Mouse (Mus musculus) neural tube, embryonic 15.5 days (tissue): Measurements from ENCODE around the gene Smyd4. TPM values are rescaled to one million over a fixed set of nuclear protein-coding genes. Genes with fewer than 3 reads are reported as not detected.

ENCODE experiments used
- microRNA-seq: library from miRNA; unstranded; fragments of <30 nt; microRNA quantifications from one replicate; pipeline ENCODE4, GENCODE M21; 2017
- polyA plus RNA-seq: library from polyadenylated mRNA; unstranded; fragments of >200 nt; fragmentation: Nextera tagmentation; extraction: Ambion mirVana; gene quantifications from 2 replicates; pipeline ENCODE4 v1.2.1, GENCODE M21; 2015

The Smyd4 gene
- polyA plus RNA-seq, 1 experiment from 2014 or later = 18.7 TPM

Small RNA genes lying within 50 kb of the gene (microRNA-seq; reads per million reads assigned to microRNA genes)
- gene Gm47300 = not detected

Other genes with a start within 250 kb of the Smyd4 start
- gene Hic1, start 178.9 kb upstream of the Smyd4 start, polyA plus RNA-seq = 5.3 and 10.7 TPM in 2 replicates
- gene Ovca2, start 169.6 kb upstream of the Smyd4 start, polyA plus RNA-seq = 12.6 and 15.4 TPM in 2 replicates
- 13.8 and 16.2 TPM in 2 replicates for gene Dph1, start 157.2 kb upstream of the Smyd4 start, polyA plus RNA-seq
- gene Rtn4rl1, start 154.7 kb upstream of the Smyd4 start, polyA plus RNA-seq = 12.6 and 13.7 TPM in 2 replicates
- 51.3 and 71.1 TPM in 2 replicates for gene Rpa1, start 109 bp upstream of the Smyd4 start, polyA plus RNA-seq
- 63.4 and 69.1 TPM in 2 replicates for gene Serpinf1, start 74.3 kb downstream of the Smyd4 start, polyA plus RNA-seq
- gene Serpinf2, start 91.2 kb downstream of the Smyd4 start, polyA plus RNA-seq = 0.33 and 1.6 TPM in 2 replicates
- 6.3 and 6.6 TPM in 2 replicates for gene Wdr81, start 106.3 kb downstream of the Smyd4 start, polyA plus RNA-seq
- gene Tlcd2, start 113.3 kb downstream of the Smyd4 start, polyA plus RNA-seq = 2.4 and 8.5 TPM in 2 replicates
- 43.9 and 44.3 TPM in 2 replicates for gene Prpf8, start 138.4 kb downstream of the Smyd4 start, polyA plus RNA-seq
- 2.8 and 3.1 TPM in 2 replicates for gene Rilp, start 161.7 kb downstream of the Smyd4 start, polyA plus RNA-seq
- 3.9 and 4.7 TPM in 2 replicates for gene Scarf1, start 165.1 kb downstream of the Smyd4 start, polyA plus RNA-seq
- 15.7 and 15.8 TPM in 2 replicates for gene Slc43a2, start 183.3 kb downstream of the Smyd4 start, polyA plus RNA-seq
- gene Pitpna, start 239.7 kb downstream of the Smyd4 start, polyA plus RNA-seq = 113 and 117 TPM in 2 replicates